Mouse (Mus musculus) intestine, embryonic 15.5 days (tissue): ENCODE data around the gene Ppfia2. TPM values are rescaled to one million over a fixed set of nuclear protein-coding genes. Genes with fewer than 3 reads are reported as not detected.

Experiments
- ATAC-seq: fragments of 200-750 bp; cut with Nextera tagmentation; 2 replicates; pipeline ENCODE4 v1.8.0; 2017; ENCODE audit warnings: moderate TSS enrichment, moderate library complexity
- H3K27ac ChIP-seq: fragments of 300-500 bp; sonication (generic); 2 replicates; pipeline ENCODE4 v1.5.1; 2015; ENCODE audit warnings: mild to moderate bottlenecking, inconsistent platforms
- H3K27me3 ChIP-seq: fragments of 300-500 bp; sonication (generic); replicated peaks from 2 replicates; pipeline ENCODE4 v1.6.1; 2015; ENCODE audit warnings: inconsistent platforms
- H3K36me3 ChIP-seq: fragments of 300-500 bp; sonication (generic); 2 replicates; pipeline ENCODE4 v1.6.1; 2015; ENCODE audit warnings: inconsistent platforms
- H3K4me1 ChIP-seq: fragments of 300-500 bp; sonication (generic); replicated peaks from 2 replicates; pipeline ENCODE4 v1.6.1; 2015; ENCODE audit warnings: inconsistent platforms
- H3K4me2 ChIP-seq: fragments of 300-500 bp; sonication (generic); replicated peaks from 2 replicates; pipeline ENCODE4 v1.6.1; 2015; ENCODE audit warnings: mild to moderate bottlenecking, inconsistent platforms
- H3K4me3 ChIP-seq: fragments of 300-500 bp; sonication (generic); replicated peaks from 2 replicates; pipeline ENCODE4 v1.5.1; 2015; ENCODE audit warnings: inconsistent platforms
- H3K9ac ChIP-seq: fragments of 300-500 bp; sonication (generic); 2 replicates; pipeline ENCODE4 v1.6.1; 2015; ENCODE audit warnings: inconsistent platforms
- H3K9me3 ChIP-seq: fragments of 300-500 bp; sonication (generic); 2 replicates; pipeline ENCODE4 v1.6.1; 2016; ENCODE audit warnings: inconsistent platforms
- WGBS: fragments of 180-500 bp; shearing (Covaris S2); methylation state at CpG from one replicate; pipeline ENCODE4 v1.1.7; 2015; 5-methylcytosine and 5-hydroxymethylcytosine counted together
- polyA plus RNA-seq: library from polyadenylated mRNA; unstranded; fragments of >200 nt; fragmentation: Nextera tagmentation; extraction: Ambion mirVana; gene quantifications from 2 replicates; pipeline ENCODE4 v1.2.1, GENCODE M21; 2015

The Ppfia2 gene
- polyA plus RNA-seq, 1 experiment from 2014 or later: 0.74 TPM

GRCm38 (mm10) chr10:106871847-106872246 is 401.7 kb downstream of the Ppfia2 start:
- 79% methylated on average over 3 of the region's 3 CpGs for WGBS

GRCm38 (mm10) chr10:106872714-106873113 is 402.6 kb downstream of the Ppfia2 start:
- H3K4me1 ChIP-seq: no peaks in the 10 kb centered on the region
- WGBS: 15% methylated on average over 1 of the region's 1 CpGs

More at GRCm38 (mm10) chr10:106871847-106872246, 401.7 kb downstream of the Ppfia2 start:
- Histone ChIP-seq H3K9me3 (no peaks in the 10 kb centered on the region), H3K9ac (no peak overlapping the region), H3K4me1 (no peaks in the 10 kb centered on the region), H3K27me3 (no peaks in the 10 kb centered on the region), H3K36me3 (no peaks in the 10 kb centered on the region), H3K4me2 (no peak overlapping the region), H3K4me3 (no peak overlapping the region), H3K27ac (no peak overlapping the region)
- no peak for ATAC-seq

GRCm38 (mm10) chr10:106881330-106881729 is 411.2 kb downstream of the Ppfia2 start:
- ATAC-seq: no peak

More at GRCm38 (mm10) chr10:106872714-106873113, 402.6 kb downstream of the Ppfia2 start:
- Histone ChIP-seq H3K27me3 (no peaks in the 10 kb centered on the region), H3K36me3 (no peaks in the 10 kb centered on the region), H3K4me2 (no peak overlapping the region), H3K9me3 (no peaks in the 10 kb centered on the region), H3K27ac (no peak overlapping the region), H3K4me3 (no peak overlapping the region), H3K9ac (no peak overlapping the region)
- ATAC-seq: no peak

GRCm38 (mm10) chr10:106896351-106896750 is 426.2 kb downstream of the Ppfia2 start:
- WGBS: 72% methylated on average over 13 of the region's 13 CpGs
- Histone ChIP-seq H3K9ac (no peak overlapping the region), H3K27me3 (no peaks in the 10 kb centered on the region), H3K36me3 (no peaks in the 10 kb centered on the region), H3K4me3 (no peak overlapping the region), H3K9me3 (no peaks in the 10 kb centered on the region), H3K4me2 (no peak overlapping the region), H3K4me1 (no peaks in the 10 kb centered on the region), H3K27ac (no peak overlapping the region)
- ATAC-seq: no peak

More at GRCm38 (mm10) chr10:106881330-106881729, 411.2 kb downstream of the Ppfia2 start:
- Histone ChIP-seq H3K4me2 (no peak overlapping the region), H3K27me3 (no peaks in the 10 kb centered on the region), H3K4me1 (no peaks in the 10 kb centered on the region), H3K9ac (no peak overlapping the region), H3K9me3 (no peaks in the 10 kb centered on the region), H3K4me3 (no peak overlapping the region), H3K36me3 (no peaks in the 10 kb centered on the region), H3K27ac (no peak overlapping the region)
- WGBS: 66% methylated on average over 3 of the region's 3 CpGs

- WGBS: 79% methylated on average over 3 of the region's 3 CpGs
- Histone ChIP-seq H3K4me3 (no peak overlapping the region), H3K36me3 (no peaks in the 10 kb centered on the region), H3K9ac (no peak overlapping the region), H3K9me3 (no peaks in the 10 kb centered on the region), H3K4me1 (no peaks in the 10 kb centered on the region), H3K27me3 (no peaks in the 10 kb centered on the region), H3K27ac (no peak overlapping the region), H3K4me2 (no peak overlapping the region)
- no peak for ATAC-seq
These were observed 440.0 kb downstream of the Ppfia2 start for GRCm38 (mm10) chr10:106910108-106910507.

- Histone ChIP-seq H3K27me3 (no peaks in the 10 kb centered on the region), H3K4me2 (no peak overlapping the region), H3K27ac (no peak overlapping the region), H3K36me3 (no peaks in the 10 kb centered on the region), H3K9me3 (no peaks in the 10 kb centered on the region), H3K9ac (no peak overlapping the region), H3K4me3 (no peak overlapping the region), H3K4me1 (no peaks in the 10 kb centered on the region)
- 25% methylated on average over 2 of the region's 2 CpGs for WGBS
- no peak for ATAC-seq
These were observed 442.9 kb downstream of the Ppfia2 start for GRCm38 (mm10) chr10:106913032-106913431.

- ATAC-seq: no peak
- no peak overlapping the region for H3K4me2 ChIP-seq
- no peaks in the 10 kb centered on the region for H3K36me3 ChIP-seq
- H3K4me1 ChIP-seq: no peaks in the 10 kb centered on the region
- no peak overlapping the region for H3K27ac ChIP-seq
- H3K9me3 ChIP-seq: no peaks in the 10 kb centered on the region
- H3K9ac ChIP-seq: no peak overlapping the region
- H3K27me3 ChIP-seq: no peaks in the 10 kb centered on the region
- no peak overlapping the region for H3K4me3 ChIP-seq
These were observed 444.1 kb downstream of the Ppfia2 start for GRCm38 (mm10) chr10:106914275-106914674.

- Histone ChIP-seq H3K9ac (no peak overlapping the region), H3K4me1 (no peaks in the 10 kb centered on the region), H3K4me3 (no peak overlapping the region), H3K27ac (no peak overlapping the region), H3K36me3 (no peaks in the 10 kb centered on the region), H3K9me3 (no peaks in the 10 kb centered on the region), H3K27me3 (no peaks in the 10 kb centered on the region), H3K4me2 (no peak overlapping the region)
- no peak for ATAC-seq
These were observed 444.7 kb downstream of the Ppfia2 start for GRCm38 (mm10) chr10:106914822-106915221.

- no peak overlapping the region for H3K4me3 ChIP-seq
- H3K9me3 ChIP-seq: no peaks in the 10 kb centered on the region
- no peak overlapping the region for H3K27ac ChIP-seq
- no peak overlapping the region for H3K9ac ChIP-seq
- H3K36me3 ChIP-seq: no peaks in the 10 kb centered on the region
- WGBS: 89% methylated on average over 5 of the region's 5 CpGs
- no peak for ATAC-seq
- no peak overlapping the region for H3K4me2 ChIP-seq
- H3K27me3 ChIP-seq: no peaks in the 10 kb centered on the region
- no peaks in the 10 kb centered on the region for H3K4me1 ChIP-seq
These were observed 454.2 kb downstream of the Ppfia2 start for GRCm38 (mm10) chr10:106924334-106924733.

GRCm38 (mm10) chr10:106924798-106925197 is 454.7 kb downstream of the Ppfia2 start:
- WGBS: 75% methylated on average over 3 of the region's 3 CpGs
- ATAC-seq: no peak

GRCm38 (mm10) chr10:106928576-106929332 is 458.6 kb downstream of the Ppfia2 start:
- Histone ChIP-seq H3K36me3 (no peaks in the 10 kb centered on the region), H3K4me3 (no peak overlapping the region), H3K4me1 (no peaks in the 10 kb centered on the region), H3K9me3 (no peaks in the 10 kb centered on the region), H3K9ac (no peak overlapping the region), H3K27me3 (no peaks in the 10 kb centered on the region), H3K4me2 (no peak overlapping the region), H3K27ac (no peak overlapping the region)
- 78% methylated on average over 9 of the region's 9 CpGs for WGBS
- ATAC-seq: no peak

More at GRCm38 (mm10) chr10:106924798-106925197, 454.7 kb downstream of the Ppfia2 start:
- Histone ChIP-seq H3K4me3 (no peak overlapping the region), H3K9me3 (no peaks in the 10 kb centered on the region), H3K4me2 (no peak overlapping the region), H3K27ac (no peak overlapping the region), H3K9ac (no peak overlapping the region), H3K27me3 (no peaks in the 10 kb centered on the region), H3K36me3 (no peaks in the 10 kb centered on the region), H3K4me1 (no peaks in the 10 kb centered on the region)

GRCm38 (mm10) chr10:106932571-106933073 is 462.5 kb downstream of the Ppfia2 start:
- H3K27ac ChIP-seq: no peak overlapping the region
- H3K4me3 ChIP-seq: 0 out of 2 replicates have a peak overlapping the region, but pooled peaks have one; percentile 12
- peak; percentile 43; the same call in 1 of the 2 replicates for ATAC-seq
- peak overlapping the region; percentile 57 for H3K4me2 ChIP-seq
- no peaks in the 10 kb centered on the region for H3K9me3 ChIP-seq
- H3K4me1 ChIP-seq: no peaks in the 10 kb centered on the region
- H3K27me3 ChIP-seq: no peaks in the 10 kb centered on the region
- no peaks in the 10 kb centered on the region for H3K36me3 ChIP-seq
- WGBS: 28% methylated on average over 13 of the region's 13 CpGs
- H3K9ac ChIP-seq: no peak overlapping the region

- Histone ChIP-seq H3K27ac (no peak overlapping the region), H3K9me3 (no peaks in the 10 kb centered on the region), H3K4me1 (no peaks in the 10 kb centered on the region), H3K27me3 (no peaks in the 10 kb centered on the region), H3K4me2 (no peak overlapping the region), H3K9ac (no peak overlapping the region), H3K36me3 (no peaks in the 10 kb centered on the region), H3K4me3 (no peak overlapping the region)
- WGBS: 77% methylated on average over 7 of the region's 7 CpGs
- ATAC-seq: no peak
These were observed 466.9 kb downstream of the Ppfia2 start for GRCm38 (mm10) chr10:106936996-106937395.
